Mouse (Mus musculus) embryonic facial prominence, embryonic 11.5 days (tissue): Measurements from ENCODE around the gene Arl8a. TPM values are rescaled to one million over a fixed set of nuclear protein-coding genes. Genes with fewer than 3 reads are reported as not detected.
"Not testable (repeated sequence)": the region's sequence is repeated elsewhere in the genome, so short reads cannot be mapped to it uniquely, and the experiment has no call there.

Experiments
- ATAC-seq: fragments of 200-750 bp; cut with Nextera tagmentation; replicated peaks from 2 replicates; pipeline ENCODE4 v1.8.0; 2017; ENCODE audit warnings: low read depth; ENCODE audit not compliant: insufficient number of reproducible peaks, low FRiP score, low TSS enrichment
- DNase-seq: peaks from one replicate; pipeline ENCODE4 v3.0.0-alpha.2; 2015; ENCODE audit warnings: low spot score
- H3K27ac ChIP-seq: fragments of 300-500 bp; sonication (generic); replicated peaks from 2 replicates; pipeline ENCODE4 v1.5.1; 2014; ENCODE audit warnings: mild to moderate bottlenecking, low read depth, low read length, control low read depth
- H3K27me3 ChIP-seq: fragments of 300-500 bp; sonication (generic); 2 replicates; pipeline ENCODE4 v1.6.1; 2014; ENCODE audit warnings: mild to moderate bottlenecking, low read length, moderate library complexity, mixed read lengths; ENCODE audit not compliant: control insufficient read depth, insufficient read depth
- H3K36me3 ChIP-seq: fragments of 300-500 bp; sonication (generic); replicated peaks from 2 replicates; pipeline ENCODE4 v1.6.1; 2014; ENCODE audit warnings: low read depth, mild to moderate bottlenecking, low read length, moderate library complexity, mixed read lengths; ENCODE audit not compliant: control insufficient read depth, insufficient read depth
- H3K4me1 ChIP-seq: fragments of 300-500 bp; sonication (generic); 2 replicates; pipeline ENCODE4 v1.6.1; 2014; ENCODE audit warnings: low read length, mixed read lengths; ENCODE audit not compliant: control insufficient read depth, insufficient read depth
- H3K4me2 ChIP-seq: fragments of 300-500 bp; sonication (generic); 2 replicates; pipeline ENCODE4 v1.6.1; 2014; ENCODE audit warnings: low read depth, mild to moderate bottlenecking, control low read depth, low read length, moderate library complexity
- H3K4me3 ChIP-seq: fragments of 300-500 bp; sonication (generic); 2 replicates; pipeline ENCODE4 v1.5.1; 2014; ENCODE audit warnings: low read depth, low read length, control low read depth
- H3K9ac ChIP-seq: fragments of 300-500 bp; sonication (generic); replicated peaks from 2 replicates; pipeline ENCODE4 v1.6.1; 2014; ENCODE audit warnings: mild to moderate bottlenecking, control low read depth, low read length
- H3K9me3 ChIP-seq: fragments of 300-500 bp; sonication (generic); replicated peaks from 2 replicates; pipeline ENCODE4 v1.6.1; 2016; ENCODE audit warnings: mild to moderate bottlenecking, low read length, inconsistent platforms, mixed read lengths; ENCODE audit not compliant: control insufficient read depth
- WGBS: fragments of 180-500 bp; shearing (Covaris S2); extraction: QIAGEN DNeasy Blood & Tissue Kit; methylation state at CpG from one replicate; pipeline ENCODE4 v1.1.7; 2014; 5-methylcytosine and 5-hydroxymethylcytosine counted together
- polyA plus RNA-seq: library from polyadenylated mRNA; unstranded; fragments of >200 nt; fragmentation: Nextera tagmentation; extraction: Ambion mirVana; gene quantifications from 2 replicates; pipeline ENCODE4 v1.2.1, GENCODE M21; 2014

Arl8a gene
- polyA plus RNA-seq, 1 experiment from 2014 or later, result 44.2 TPM

DNA sequence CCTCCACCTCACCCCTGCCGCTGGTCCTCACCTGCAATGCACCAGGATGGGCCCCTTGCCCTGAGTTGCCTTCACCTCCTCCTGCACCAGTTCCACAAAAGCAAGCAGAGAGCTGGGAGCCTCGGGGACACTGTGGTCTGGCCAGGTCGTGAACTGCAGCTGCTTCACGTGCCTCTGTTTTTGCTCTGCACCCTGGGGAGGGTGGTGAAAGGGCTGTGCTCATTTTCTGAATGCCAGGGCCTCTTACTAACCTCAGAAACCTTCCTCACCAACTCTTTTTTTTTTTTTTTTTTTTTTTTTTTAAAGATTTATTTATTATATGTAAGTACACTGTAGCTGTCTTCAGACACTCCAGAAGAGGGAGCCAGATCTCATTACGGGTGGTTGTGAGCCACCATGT lies 35.4 kb upstream of the Arl8a start:
- H3K4me2 ChIP-seq, H3K9me3 ChIP-seq, H3K4me1 ChIP-seq, ATAC-seq, H3K4me3 ChIP-seq, H3K36me3 ChIP-seq, DNase-seq, H3K27me3 ChIP-seq, H3K9ac ChIP-seq, H3K27ac ChIP-seq: not testable (repeated sequence)
- 48% methylated on average over 4 of the region's 5 CpGs for WGBS

GRCm38 (mm10) chr1:135112661-135113060 lies 34.0 kb upstream of the Arl8a start:
- peak; percentile 64 for DNase-seq
- Histone ChIP-seq H3K36me3 (no peaks in the 10 kb centered on the region), H3K4me1 (no peaks in the 10 kb centered on the region), H3K9ac (no peak overlapping the region), H3K9me3 (no peaks in the 10 kb centered on the region), H3K27ac (no peak overlapping the region), H3K4me2 (no peak overlapping the region), H3K4me3 (no peak overlapping the region), H3K27me3 (no peaks in the 10 kb centered on the region)
- 14% methylated on average over 8 of the region's 8 CpGs for WGBS
- no peak for ATAC-seq

DNA sequence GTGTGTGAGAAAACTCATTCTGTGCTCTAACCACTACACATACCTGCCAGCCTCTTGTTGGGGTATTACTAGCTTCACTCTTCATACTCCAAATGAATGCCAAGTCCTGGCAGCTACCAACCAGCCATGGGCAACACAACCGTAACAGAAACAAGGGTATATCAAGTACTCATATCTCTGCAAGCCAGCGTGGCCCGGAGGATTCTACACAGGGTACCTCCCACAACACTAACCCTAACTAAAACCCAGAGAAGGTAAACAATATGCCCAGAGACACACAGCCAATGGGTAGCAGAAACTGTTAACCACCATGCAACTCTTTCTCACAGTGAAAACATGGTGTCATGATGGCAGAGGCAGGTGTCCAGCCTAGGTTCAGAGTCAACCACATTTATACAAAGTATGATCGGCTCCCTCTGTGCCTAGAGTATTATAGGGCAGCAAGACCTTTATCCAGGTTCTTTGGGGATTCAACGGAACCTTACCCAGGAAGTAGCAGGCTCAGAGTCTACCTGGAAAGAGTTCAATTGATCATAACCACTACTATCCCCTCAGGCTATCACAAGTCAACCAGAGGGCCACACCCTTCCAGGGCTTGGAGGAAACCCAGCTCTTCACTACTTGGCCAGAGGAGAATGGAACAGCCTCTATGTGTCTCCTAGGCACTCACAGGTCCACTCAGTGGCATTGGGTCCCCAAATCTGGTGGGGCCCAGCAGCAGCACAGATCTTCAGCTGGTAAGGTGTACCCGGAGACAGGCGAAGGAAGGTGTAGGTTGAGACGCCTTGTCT lies 21.9 kb upstream of the Arl8a start:
- no peaks in the 10 kb centered on the region for H3K36me3 ChIP-seq
- no peak overlapping the region for H3K9ac ChIP-seq
- WGBS, result 91% methylated on average over 8 of the region's 8 CpGs

DNA sequence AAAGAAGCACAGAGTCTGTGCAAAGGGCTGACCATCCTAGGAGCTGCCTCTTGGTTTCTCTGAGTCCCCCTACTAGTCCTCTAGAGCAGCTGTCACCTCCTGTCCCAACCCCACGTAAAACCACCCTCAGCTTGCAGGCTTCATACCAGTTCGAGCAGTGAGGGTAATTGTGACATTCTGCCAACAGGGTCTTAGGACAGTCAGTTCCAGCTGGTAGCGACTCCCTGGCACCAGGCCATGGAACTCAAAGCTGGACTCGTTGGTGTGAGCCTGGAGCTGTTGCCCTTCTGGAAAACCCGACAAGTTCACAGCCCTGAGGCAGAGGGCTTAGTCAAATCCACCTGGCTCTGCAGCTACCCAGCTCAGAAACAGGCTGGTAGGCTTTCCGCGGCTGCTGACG lies 20.6 kb upstream of the Arl8a start:
- H3K4me1 ChIP-seq, result peaks cover 9% of the 10 kb centered on the region
- H3K27me3 ChIP-seq, result no peaks in the 10 kb centered on the region
- DNase-seq (no peak), ATAC-seq (no peak)
- H3K9me3 ChIP-seq, result no peaks in the 10 kb centered on the region
- H3K4me2 ChIP-seq, result no peak overlapping the region
- WGBS, result 63% methylated on average over 8 of the region's 8 CpGs
- H3K9ac ChIP-seq, result peak overlapping the region; percentile 37; the same call in 1 of the 2 replicates
- H3K4me3 ChIP-seq, result no peak overlapping the region
- H3K27ac ChIP-seq, result no peak overlapping the region
- H3K36me3 ChIP-seq, result no peaks in the 10 kb centered on the region

More for the DNA sequence above, 21.9 kb upstream of the Arl8a start:
- Histone ChIP-seq H3K27me3 (no peaks in the 10 kb centered on the region), H3K4me1 (peaks cover 9% of the 10 kb centered on the region), H3K4me3 (no peak overlapping the region), H3K4me2 (no peak overlapping the region), H3K27ac (no peak overlapping the region), H3K9me3 (no peaks in the 10 kb centered on the region)
- no peak for ATAC-seq
- DNase-seq, result no peak

GRCm38 (mm10) chr1:135126443-135127027 lies 20.1 kb upstream of the Arl8a start:
- no peaks in the 10 kb centered on the region for H3K9me3 ChIP-seq
- no peaks in the 10 kb centered on the region for H3K36me3 ChIP-seq
- H3K27ac ChIP-seq, result peak overlapping the region; percentile 67
- 36% methylated on average over 4 of the region's 4 CpGs for WGBS
- DNase-seq (peak; percentile 80), ATAC-seq (peak; percentile 46; the same call in 1 of the 2 replicates)
- peak overlapping the region; percentile 37 for H3K9ac ChIP-seq
- H3K4me2 ChIP-seq, result no peak overlapping the region
- no peaks in the 10 kb centered on the region for H3K27me3 ChIP-seq
- H3K4me3 ChIP-seq, result no peak overlapping the region
- H3K4me1 ChIP-seq, result peaks cover 9% of the 10 kb centered on the region

- H3K27ac ChIP-seq, result no peak overlapping the region
- H3K36me3 ChIP-seq, result no peaks in the 10 kb centered on the region
- ATAC-seq (no peak), DNase-seq (no peak)
- 35% methylated on average over 6 of the region's 6 CpGs for WGBS
- H3K27me3 ChIP-seq, result no peaks in the 10 kb centered on the region
- no peak overlapping the region for H3K9ac ChIP-seq
- no peaks in the 10 kb centered on the region for H3K9me3 ChIP-seq
- no peak overlapping the region for H3K4me2 ChIP-seq
- peaks cover 9% of the 10 kb centered on the region for H3K4me1 ChIP-seq
- H3K4me3 ChIP-seq, result no peak overlapping the region
These were observed 18.6 kb upstream of the Arl8a start for GRCm38 (mm10) chr1:135128011-135128441.

- Histone ChIP-seq H3K27me3 (no peaks in the 10 kb centered on the region), H3K9me3 (no peaks in the 10 kb centered on the region), H3K27ac (no peak overlapping the region), H3K4me2 (no peak overlapping the region), H3K4me3 (no peak overlapping the region), H3K9ac (no peak overlapping the region), H3K36me3 (no peaks in the 10 kb centered on the region), H3K4me1 (peaks cover 9% of the 10 kb centered on the region)
- DNase-seq (no peak), ATAC-seq (no peak)
- 36% methylated on average over 9 of the region's 9 CpGs for WGBS
These were observed 17.6 kb upstream of the Arl8a start for GRCm38 (mm10) chr1:135128986-135129385.

DNA sequence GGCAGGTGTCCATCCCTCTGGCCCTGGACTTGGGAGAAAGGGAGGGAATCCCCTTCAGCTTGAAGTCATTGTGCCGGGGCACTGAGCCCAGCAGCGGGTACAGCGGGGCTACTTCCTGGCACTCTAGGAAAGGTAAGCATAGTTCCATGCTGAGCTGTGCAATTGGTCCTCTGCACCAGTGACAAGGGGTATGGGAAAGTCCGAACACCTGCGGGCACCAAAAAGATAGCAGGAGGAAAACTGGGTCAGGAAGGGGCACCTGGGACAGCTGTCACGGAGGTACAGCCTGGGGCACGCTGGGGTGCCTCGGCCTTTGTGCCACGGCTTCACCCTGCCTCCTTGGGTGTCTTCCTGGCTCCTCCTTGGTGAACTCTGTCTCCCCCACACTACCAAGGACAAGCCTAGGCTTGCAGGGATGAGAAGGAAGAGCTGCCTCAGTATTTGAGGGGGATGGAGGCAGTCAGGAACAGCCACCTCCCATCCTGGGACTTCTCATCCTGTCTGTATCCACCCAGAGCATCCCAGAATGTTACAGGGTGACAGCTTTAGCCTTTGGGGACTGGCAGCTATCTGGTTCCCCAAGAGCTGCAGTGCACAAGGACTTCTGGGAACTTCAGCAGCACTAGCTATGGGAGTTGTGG lies 17.0 kb upstream of the Arl8a start:
- no peak overlapping the region for H3K9ac ChIP-seq
- peaks cover 9% of the 10 kb centered on the region for H3K4me1 ChIP-seq
- no peak overlapping the region for H3K27ac ChIP-seq
- no peaks in the 10 kb centered on the region for H3K36me3 ChIP-seq
- H3K27me3 ChIP-seq, result no peaks in the 10 kb centered on the region
- ATAC-seq (no peak), DNase-seq (no peak)
- H3K4me2 ChIP-seq, result no peak overlapping the region
- WGBS, result 61% methylated on average over 9 of the region's 9 CpGs
- no peak overlapping the region for H3K4me3 ChIP-seq
- H3K9me3 ChIP-seq, result no peaks in the 10 kb centered on the region
